Mouse (Mus musculus): Measurements from ENCODE around the gene Dctn3.

Gene Dctn3

GRCm38 (mm10) chr4:41671963-41672480, 50.9 kb downstream of the Dctn3 start:
- DNase-seq (ENCODE audit: low read depth, low spot score) = no peak

- DNase-seq (ENCODE audit: low read depth, low spot score) = no peak
These were observed 51.5 kb downstream of the Dctn3 start for GRCm38 (mm10) chr4:41671500-41671899.

GRCm38 (mm10) chr4:41670836-41671235, 52.1 kb downstream of the Dctn3 start:
- DNase-seq (ENCODE audit: low read depth, low spot score) = no peak

GRCm38 (mm10) chr4:41666646-41667045, 56.3 kb downstream of the Dctn3 start:
- no peak for DNase-seq (ENCODE audit: low read depth, low spot score)

GRCm38 (mm10) chr4:41665009-41665675, 57.8 kb downstream of the Dctn3 start:
- no peak for DNase-seq (ENCODE audit: low read depth, low spot score)

All from retina, adult 2 months (tissue).